Mouse (Mus musculus): ENCODE results near the gene Fgfr2. TPM values are rescaled to one million over a fixed set of nuclear protein-coding genes. Genes with fewer than 3 reads are reported as not detected.

Gene Fgfr2
- polyA plus RNA-seq, 1 experiment from 2014 or later, result not detected

DNA sequence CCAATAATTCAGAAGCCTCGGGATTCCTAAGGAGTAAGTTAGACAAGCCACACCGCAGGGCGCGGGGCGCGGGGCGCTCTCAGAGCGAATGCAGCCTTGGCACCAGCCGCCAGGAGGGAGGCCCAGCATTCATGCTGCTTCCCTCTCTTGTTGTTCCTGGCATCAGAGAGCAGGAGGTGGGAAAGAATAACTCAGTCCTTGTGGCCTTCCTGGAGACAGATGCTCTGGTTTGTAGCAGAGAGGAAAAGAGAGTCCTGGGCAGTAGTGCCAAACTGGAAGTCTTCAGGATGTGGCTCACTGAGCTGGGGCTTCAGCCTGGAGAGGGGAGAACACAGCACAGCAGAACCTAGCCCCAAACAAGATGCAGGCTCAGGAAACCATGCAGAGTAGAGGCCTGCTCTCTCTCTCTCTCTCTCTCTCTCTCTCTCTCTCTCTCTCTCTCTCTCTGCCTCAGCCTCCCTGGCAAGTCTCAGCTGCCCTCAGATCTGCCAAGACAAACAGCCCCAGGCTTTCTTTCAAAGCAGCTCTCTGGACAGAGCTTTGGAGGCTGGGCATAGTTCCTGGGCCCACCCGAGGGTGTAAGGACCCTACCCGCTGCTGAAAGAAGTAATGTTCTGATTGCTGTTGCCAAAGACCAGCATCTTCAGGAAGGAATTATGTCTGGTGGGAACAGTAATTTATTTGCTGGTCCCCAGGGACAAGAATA is 2790.5 kb downstream of the Fgfr2 start:
- 92% methylated on average over 11 of the region's 11 CpGs for WGBS (ENCODE audit: missing documents)
- Histone ChIP-seq H3K4me3 (ENCODE audit: inconsistent target) (no peak overlapping the region), H3K79me2 (ENCODE audit: inconsistent target) (no peaks in the 10 kb centered on the region), H3K36me3 (ENCODE audit: inconsistent target) (no peaks in the 10 kb centered on the region), H3K27ac (no peak overlapping the region)

DNA sequence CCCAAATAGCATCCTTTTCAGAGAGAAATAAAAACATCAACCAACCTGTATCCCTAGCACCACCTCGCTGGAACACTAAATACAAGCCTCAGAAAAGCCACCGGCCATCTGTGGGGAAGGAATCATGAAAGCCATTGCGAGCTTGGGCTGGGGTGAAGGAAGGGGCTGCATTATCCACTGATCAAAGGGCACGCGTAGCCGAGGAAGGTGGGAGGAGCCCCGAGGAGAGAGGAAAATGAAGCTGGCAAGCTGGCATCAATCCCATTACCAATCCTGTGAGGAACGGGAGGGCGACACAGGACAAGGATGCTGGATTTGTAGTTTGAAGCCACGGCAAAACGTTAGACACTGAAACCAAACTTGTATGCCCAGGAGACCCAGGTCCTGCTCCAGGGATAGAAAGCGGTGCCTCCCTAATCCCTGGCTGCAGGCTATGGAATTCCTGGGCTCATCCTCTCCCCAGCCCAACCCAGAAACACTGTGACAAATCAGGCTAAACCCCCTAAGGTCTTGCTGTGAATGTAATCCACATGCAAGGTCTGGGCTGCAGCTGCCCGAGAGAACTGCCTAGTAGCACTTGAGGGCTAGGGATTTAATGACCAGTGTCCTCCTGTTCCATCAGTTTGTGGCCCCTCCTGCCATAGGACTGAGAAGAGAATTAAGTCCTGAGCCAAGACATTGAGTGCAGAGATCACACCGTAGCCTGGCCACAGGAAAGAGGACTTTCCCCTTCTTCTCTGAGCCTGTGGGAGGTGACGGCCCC is 2795.4 kb downstream of the Fgfr2 start:
- H3K79me2 ChIP-seq (ENCODE audit: inconsistent target), result no peaks in the 10 kb centered on the region
- no peak overlapping the region for H3K27ac ChIP-seq
- H3K4me3 ChIP-seq (ENCODE audit: inconsistent target), result no peak overlapping the region
- H3K36me3 ChIP-seq (ENCODE audit: inconsistent target), result no peaks in the 10 kb centered on the region
- WGBS (ENCODE audit: missing documents), result 25% methylated on average over 15 of the region's 15 CpGs

DNA sequence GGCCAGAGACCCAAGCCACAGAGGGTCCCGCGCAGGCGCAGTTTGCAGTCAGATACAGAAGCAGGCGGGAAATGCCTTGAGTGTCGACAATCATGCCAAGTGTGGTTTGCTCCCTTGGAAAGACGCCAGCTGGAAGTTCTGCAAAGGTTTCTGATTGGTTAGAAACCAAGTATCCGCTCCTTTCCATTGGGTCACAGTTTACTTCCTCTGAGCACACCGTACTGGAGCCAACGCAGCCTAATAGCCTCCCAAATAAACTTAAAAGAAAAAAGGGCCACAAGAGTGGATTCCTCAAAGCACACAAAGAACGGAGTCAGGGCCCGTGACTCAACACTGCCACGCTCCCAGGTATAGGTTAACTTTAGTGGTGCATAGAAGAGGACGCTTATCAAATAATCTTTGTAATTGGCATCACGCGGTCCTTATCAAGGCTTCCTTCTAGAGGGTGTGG is 2797.1 kb downstream of the Fgfr2 start:
- Histone ChIP-seq H3K27ac (no peak overlapping the region), H3K79me2 (ENCODE audit: inconsistent target) (no peaks in the 10 kb centered on the region), H3K4me3 (ENCODE audit: inconsistent target) (no peak overlapping the region), H3K36me3 (ENCODE audit: inconsistent target) (no peaks in the 10 kb centered on the region)
- 52% methylated on average over 15 of the region's 15 CpGs for WGBS (ENCODE audit: missing documents)

DNA sequence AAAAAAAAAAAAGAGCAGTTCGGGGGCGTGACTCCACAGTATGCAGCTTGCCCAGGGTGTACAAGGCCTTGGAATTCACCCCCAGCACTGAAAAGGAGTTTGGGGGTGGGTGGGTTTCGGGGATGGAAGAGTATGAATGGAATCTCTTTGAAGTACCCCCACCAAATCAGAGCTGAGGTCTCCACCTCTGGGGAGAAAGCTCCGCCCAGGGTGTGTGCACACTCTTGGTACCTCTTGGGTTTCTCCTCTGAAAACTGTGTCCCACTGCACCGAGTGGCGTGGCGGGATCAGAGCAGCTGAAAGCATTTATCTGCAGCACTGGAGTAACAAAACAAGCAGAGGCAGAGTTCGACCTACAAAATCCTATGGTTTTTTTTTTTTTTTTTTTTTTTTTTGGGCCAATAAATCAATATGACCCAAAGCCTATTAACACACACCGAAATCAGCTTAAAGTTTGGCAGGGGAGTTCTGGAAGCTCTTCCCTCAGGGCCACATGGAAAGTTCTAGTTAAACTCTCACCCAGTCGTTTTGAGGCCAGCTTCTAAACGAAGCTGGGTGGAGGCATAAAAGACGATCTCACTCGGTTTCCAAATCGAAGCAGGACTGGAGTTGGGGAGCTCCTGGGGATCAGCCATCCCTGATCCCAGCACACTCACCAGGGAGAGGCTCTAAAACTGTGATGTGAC is 2798.3 kb downstream of the Fgfr2 start:
- 81% methylated on average over 14 of the region's 14 CpGs for WGBS (ENCODE audit: missing documents)

DNA sequence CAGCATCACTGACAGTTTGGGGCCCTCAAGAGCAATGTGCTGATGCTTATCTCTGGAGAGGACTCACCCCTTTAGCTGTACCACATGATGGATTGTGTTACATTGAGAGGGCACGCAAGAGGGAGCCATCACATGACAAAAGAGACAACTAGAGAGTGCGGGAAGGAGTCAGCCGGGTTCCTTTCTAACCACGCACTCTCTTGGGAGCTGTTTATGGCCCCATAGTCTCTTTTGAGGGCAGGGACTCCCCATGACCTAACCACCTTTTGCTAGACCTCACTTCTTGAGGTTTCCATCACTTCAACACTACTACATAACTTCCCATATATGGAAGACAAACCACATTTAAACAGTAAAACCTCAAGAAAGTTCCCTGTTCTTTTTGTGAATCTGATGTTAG is 2799.4 kb downstream of the Fgfr2 start:
- Histone ChIP-seq H3K79me2 (ENCODE audit: inconsistent target) (no peaks in the 10 kb centered on the region), H3K27ac (no peak overlapping the region), H3K36me3 (ENCODE audit: inconsistent target) (no peaks in the 10 kb centered on the region), H3K4me3 (ENCODE audit: inconsistent target) (no peak overlapping the region)
- WGBS (ENCODE audit: missing documents), result 53% methylated on average over 4 of the region's 4 CpGs

More for the DNA sequence above, 2798.3 kb downstream of the Fgfr2 start:
- no peaks in the 10 kb centered on the region for H3K79me2 ChIP-seq (ENCODE audit: inconsistent target)
- H3K27ac ChIP-seq, result no peak overlapping the region
- H3K36me3 ChIP-seq (ENCODE audit: inconsistent target), result no peaks in the 10 kb centered on the region
- H3K4me3 ChIP-seq (ENCODE audit: inconsistent target), result no peak overlapping the region

DNA sequence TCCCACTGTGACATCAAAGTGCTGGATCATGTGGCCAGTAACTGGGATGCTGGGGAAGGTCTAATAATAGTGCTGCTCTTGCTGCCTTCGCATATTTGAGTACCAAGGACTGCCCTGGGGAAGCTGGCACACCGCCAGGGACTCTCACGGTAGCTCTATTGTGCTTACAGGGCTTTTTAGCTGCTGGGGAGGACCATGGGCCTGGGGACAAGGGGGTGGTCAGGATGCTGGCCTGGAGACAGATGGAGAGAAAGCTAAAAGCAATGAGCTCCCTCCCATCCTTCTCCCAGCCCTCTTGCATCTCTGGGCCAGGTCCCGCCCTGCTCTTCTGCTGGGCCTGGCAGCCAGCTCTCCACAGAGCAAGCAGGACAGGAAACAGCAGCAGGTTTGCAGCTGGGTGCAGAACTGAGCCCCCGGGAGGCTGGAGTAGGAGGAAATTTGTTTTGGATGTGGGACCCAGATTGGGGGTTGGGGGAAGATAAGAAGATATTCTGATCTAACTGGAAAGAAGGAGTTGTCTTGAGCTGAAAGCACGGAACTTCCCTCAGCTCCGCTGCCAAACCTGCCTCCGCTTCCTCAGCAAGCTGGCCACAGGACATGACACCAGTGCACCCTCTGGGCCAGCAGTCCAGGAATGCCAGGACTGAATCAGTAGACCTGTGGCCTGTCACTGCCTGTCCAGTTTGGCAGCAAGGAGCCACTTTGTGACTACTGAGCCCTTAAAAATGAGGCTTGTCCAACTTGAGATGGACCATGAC is 2803.2 kb downstream of the Fgfr2 start:
- Histone ChIP-seq H3K36me3 (ENCODE audit: inconsistent target) (no peaks in the 10 kb centered on the region), H3K4me3 (ENCODE audit: inconsistent target) (no peak overlapping the region), H3K79me2 (ENCODE audit: inconsistent target) (no peaks in the 10 kb centered on the region), H3K27ac (no peak overlapping the region)
- WGBS (ENCODE audit: missing documents), result 68% methylated on average over 8 of the region's 8 CpGs

DNA sequence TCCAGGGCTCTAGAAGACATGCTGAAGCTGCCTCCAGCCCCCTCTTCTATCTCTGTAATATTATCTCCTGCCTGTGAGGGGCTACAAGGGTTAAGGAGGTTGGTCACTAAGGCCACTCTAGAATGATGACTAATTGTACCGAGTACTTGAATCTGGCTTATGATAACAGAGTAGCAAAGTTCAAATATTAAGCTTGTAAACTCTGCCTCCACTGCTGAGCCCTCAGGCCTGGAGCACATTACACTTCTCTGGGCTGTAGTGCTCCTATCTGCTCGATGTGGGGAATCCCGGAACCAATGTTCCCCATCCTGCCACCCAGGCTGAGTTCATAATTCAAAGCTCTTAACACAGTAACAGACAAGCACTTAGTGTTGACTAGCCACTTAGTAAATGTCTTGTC is 2806.9 kb downstream of the Fgfr2 start:
- H3K27ac ChIP-seq, result no peak overlapping the region
- H3K36me3 ChIP-seq (ENCODE audit: inconsistent target), result no peaks in the 10 kb centered on the region
- no peaks in the 10 kb centered on the region for H3K79me2 ChIP-seq (ENCODE audit: inconsistent target)
- 90% methylated on average over 3 of the region's 3 CpGs for WGBS (ENCODE audit: missing documents)
- no peak overlapping the region for H3K4me3 ChIP-seq (ENCODE audit: inconsistent target)

DNA sequence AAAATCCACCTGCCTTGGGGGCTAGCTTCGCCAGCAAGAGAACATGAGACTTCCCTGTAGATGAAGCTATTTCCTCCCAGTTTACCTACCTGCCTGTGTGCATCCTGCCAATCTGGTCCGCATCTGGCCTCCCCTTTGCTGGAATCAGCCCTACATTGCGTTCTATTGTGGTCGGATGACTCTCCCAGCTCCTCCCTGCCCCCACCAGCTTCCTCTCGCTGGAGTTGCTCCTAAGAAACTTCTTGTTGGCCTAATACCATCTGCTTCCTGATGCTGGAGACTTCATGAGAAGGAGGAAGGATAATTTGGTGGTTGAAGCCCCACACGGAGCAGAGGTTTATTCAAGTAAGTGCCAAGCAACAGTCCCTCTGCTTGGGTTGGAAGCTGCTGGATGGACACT is 2807.9 kb downstream of the Fgfr2 start:
- Histone ChIP-seq H3K36me3 (ENCODE audit: inconsistent target) (no peaks in the 10 kb centered on the region), H3K27ac (no peak overlapping the region)
- 71% methylated on average over 6 of the region's 6 CpGs for WGBS (ENCODE audit: missing documents)

DNA sequence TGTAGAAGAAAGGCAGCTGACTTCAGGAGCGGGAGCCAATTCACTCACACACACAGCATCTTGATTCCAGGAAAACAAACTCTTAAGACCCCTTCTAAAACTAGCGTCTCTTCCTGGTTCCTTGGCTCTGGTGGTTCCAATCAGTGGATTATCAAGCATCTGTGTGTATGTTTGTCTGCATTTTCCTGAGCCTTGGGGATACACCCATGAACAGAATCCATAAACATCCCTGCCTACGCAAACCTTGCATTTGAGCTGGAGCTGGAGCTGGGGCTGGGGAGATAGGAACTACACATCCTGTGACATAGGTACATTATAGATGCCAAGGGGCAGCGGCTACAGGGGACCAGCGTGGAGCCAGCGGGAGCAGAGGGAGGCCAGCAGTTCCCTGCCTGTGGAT is 2808.5 kb downstream of the Fgfr2 start:
- Histone ChIP-seq H3K4me3 (ENCODE audit: inconsistent target) (no peak overlapping the region), H3K36me3 (ENCODE audit: inconsistent target) (no peaks in the 10 kb centered on the region), H3K27ac (no peak overlapping the region), H3K79me2 (ENCODE audit: inconsistent target) (no peaks in the 10 kb centered on the region)
- WGBS (ENCODE audit: missing documents), result 91% methylated on average over 6 of the region's 6 CpGs

More for the DNA sequence above, 2807.9 kb downstream of the Fgfr2 start:
- Histone ChIP-seq H3K4me3 (ENCODE audit: inconsistent target) (no peak overlapping the region), H3K79me2 (ENCODE audit: inconsistent target) (no peaks in the 10 kb centered on the region)

DNA sequence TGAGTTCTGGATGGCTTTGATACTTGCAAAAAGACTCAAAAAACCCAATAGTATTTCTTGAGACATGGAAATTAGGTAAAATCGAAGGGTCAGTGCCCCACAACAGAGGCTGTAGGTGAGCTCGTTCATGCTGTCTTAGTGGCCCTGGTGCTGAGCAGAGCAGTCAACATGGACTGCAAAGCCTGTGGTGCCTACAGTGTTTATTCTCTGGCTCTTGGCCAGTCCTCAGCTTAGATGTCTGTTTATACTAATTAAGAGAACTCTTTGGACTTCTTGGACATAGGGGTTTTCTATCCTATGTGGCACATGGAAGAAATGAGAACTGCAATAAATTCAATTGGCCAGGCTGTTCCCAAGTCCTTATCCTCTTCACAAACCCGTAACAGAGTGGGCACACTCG is 2811.8 kb downstream of the Fgfr2 start:
- Histone ChIP-seq H3K4me3 (ENCODE audit: inconsistent target) (no peak overlapping the region), H3K36me3 (ENCODE audit: inconsistent target) (no peaks in the 10 kb centered on the region), H3K27ac (no peak overlapping the region), H3K79me2 (ENCODE audit: inconsistent target) (no peaks in the 10 kb centered on the region)
- WGBS (ENCODE audit: missing documents), result 85% methylated on average over 4 of the region's 4 CpGs

DNA sequence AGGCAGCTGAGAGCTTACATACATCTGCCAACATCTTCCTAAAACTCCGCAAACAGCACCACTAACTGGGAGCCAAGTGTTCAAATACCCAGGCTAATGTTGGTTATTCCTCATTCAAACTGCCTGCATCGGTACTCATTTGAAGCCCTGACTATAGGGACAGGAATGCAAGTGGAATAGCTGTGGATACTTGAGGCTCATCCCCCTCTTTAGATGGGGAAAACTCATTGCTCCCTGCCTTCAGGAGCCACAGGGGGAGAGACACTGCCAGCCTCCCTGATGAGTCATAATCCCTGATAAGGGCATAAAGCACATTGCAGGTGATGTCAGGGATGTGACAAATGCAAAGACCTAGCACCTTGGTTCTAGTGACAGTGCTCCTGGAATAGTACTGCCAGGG is 2814.0 kb downstream of the Fgfr2 start:
- Histone ChIP-seq H3K79me2 (ENCODE audit: inconsistent target) (no peaks in the 10 kb centered on the region), H3K4me3 (ENCODE audit: inconsistent target) (no peak overlapping the region), H3K36me3 (ENCODE audit: inconsistent target) (no peaks in the 10 kb centered on the region), H3K27ac (no peak overlapping the region)
- WGBS (ENCODE audit: missing documents), result 84% methylated on average over 2 of the region's 2 CpGs

DNA sequence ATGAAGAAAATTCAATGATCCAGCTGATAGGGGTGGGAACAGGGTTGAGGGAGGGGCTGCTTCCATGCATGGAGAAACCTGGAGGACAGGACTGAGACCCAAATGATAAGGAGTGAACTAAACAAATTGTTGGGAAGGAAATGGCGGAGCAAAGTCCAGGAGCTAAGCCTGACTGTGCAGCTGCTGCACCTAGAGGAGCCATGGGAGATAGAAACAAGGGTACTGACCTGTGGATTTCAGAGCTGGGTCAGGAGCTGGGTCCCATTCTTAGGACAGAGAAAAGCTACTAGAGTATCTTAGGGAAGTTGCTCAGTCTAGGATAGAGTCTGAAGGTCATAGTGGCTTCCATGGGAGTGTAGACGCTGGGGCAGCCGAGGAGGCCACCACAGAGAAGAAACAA is 2816.1 kb downstream of the Fgfr2 start:
- Histone ChIP-seq H3K27ac (no peak overlapping the region), H3K79me2 (ENCODE audit: inconsistent target) (no peaks in the 10 kb centered on the region), H3K4me3 (ENCODE audit: inconsistent target) (no peak overlapping the region), H3K36me3 (ENCODE audit: inconsistent target) (no peaks in the 10 kb centered on the region)
- 87% methylated on average over 3 of the region's 3 CpGs for WGBS (ENCODE audit: missing documents)

DNA sequence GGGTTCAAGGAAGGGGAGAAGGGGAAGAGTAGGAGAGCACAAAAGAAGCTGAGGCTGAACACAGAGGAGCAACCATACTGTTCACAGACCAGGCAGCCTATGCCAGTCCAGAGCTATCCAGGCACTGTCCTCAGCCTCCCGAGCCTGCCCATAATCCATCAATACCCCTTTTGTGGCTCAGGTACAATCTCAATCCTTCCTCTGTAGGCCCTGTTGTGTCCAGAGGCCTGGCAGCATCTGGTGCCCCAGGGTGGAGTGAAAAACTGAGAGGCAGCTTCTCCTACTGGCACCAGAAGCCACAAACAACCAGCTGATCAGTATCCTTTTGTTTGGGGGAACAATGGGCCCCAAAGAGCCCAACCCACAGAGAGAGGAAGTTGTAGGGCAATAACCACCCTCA is 2818.5 kb downstream of the Fgfr2 start:
- Histone ChIP-seq H3K79me2 (ENCODE audit: inconsistent target) (no peaks in the 10 kb centered on the region), H3K27ac (no peak overlapping the region), H3K36me3 (ENCODE audit: inconsistent target) (no peaks in the 10 kb centered on the region)

DNA sequence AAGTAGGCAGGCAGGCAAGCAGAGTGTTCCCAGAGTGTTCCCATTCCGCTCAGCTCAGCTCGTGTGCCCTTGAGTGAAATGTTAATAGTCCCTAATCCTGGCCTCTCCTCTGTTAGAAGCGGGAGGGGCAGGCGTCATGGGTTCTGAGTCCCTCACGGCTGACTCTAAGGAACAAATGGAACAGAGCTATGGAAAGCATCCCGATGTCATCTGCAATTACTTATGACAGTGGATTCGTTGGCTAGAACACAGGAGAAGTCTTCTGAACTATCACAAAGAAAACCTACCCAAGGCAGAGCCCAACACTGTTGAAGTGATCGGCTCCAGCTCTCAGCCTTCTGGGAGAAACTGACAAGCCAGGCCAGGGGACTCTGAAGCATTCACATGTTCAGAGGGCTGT is 2819.7 kb downstream of the Fgfr2 start:
- Histone ChIP-seq H3K79me2 (ENCODE audit: inconsistent target) (no peaks in the 10 kb centered on the region), H3K27ac (no peak overlapping the region), H3K36me3 (ENCODE audit: inconsistent target) (no peaks in the 10 kb centered on the region), H3K4me3 (ENCODE audit: inconsistent target) (no peak overlapping the region)
- 84% methylated on average over 8 of the region's 8 CpGs for WGBS (ENCODE audit: missing documents)

More for the DNA sequence above, 2818.5 kb downstream of the Fgfr2 start:
- no peak overlapping the region for H3K4me3 ChIP-seq (ENCODE audit: inconsistent target)
- 86% methylated on average over 1 of the region's 1 CpGs for WGBS (ENCODE audit: missing documents)

All from macrophage (primary cell).